Mouse (Mus musculus) mesoderm, embryonic 11.5 days (tissue): ENCODE measurements around the gene Olfr92.

Source experiments
- DNase-seq: peaks from one replicate; pipeline ENCODE4 v3.0.0-alpha.2; 2012; ENCODE audit warnings: low read depth, low spot score

The Olfr92 gene

GRCm38 (mm10) chr17:37062101-37062641 lies 57.7 kb downstream of the Olfr92 start:
- DNase-seq, result no peak

- DNase-seq, result no peak
Measured at GRCm38 (mm10) chr17:37061435-37061834, 58.5 kb downstream of the Olfr92 start.
